Mouse (Mus musculus) right cerebral cortex, postnatal 10 days (tissue): ENCODE data around the gene Ndufaf2.

Source experiments
- DNase-seq, 2 experiments: peaks; one replicate each; pipeline ENCODE4 v3.0.0; 2021; ENCODE audit warnings: low spot score in 2 of 2

Ndufaf2 gene

DNA sequence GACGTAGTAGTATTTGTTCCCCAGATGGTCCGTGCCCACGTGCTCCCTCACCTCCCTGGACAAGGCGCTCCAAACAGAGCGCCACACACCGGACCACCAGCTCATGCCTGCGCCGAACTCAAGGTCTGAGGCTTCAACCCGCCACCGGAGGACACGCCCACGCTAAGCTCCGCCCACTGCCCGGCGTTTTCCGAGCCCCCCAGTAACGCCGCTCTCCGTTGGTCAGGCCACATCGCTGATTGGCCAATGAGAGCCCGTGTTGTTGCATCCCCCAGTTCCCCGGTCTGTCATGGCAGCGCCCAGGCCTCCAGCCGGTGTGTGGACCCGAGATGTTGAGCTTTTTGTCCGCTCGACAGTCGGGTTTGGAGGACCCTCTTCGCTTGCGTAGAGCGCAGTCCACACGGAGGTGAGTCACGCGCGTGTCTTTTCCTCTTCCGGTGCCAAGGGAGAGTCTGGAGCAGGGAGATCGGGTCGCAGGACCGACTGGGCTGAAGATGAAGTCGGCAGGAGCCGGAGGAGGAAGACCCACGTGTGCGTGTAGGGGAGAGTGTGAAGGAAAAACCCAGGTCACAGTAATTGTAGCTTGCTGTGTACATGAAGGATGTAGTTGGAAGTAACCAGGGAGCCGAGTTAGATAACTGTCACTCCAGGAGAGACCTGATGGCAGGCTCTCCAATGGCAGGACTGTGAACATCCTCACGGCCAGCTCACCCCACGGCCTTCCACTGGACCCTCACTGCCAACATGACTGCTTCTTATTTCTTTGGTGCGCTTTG lies at the start of gene Ndufaf2, which contains the start of gene Ercc8:
Ndufaf2 (minus strand) TSS at position 159 of the 776 bp plus-strand sequence.
Ercc8 (plus strand) TSS at position 267 of the 776 bp plus-strand sequence.
- DNase-seq: peak; percentile 95 to 97

DNA sequence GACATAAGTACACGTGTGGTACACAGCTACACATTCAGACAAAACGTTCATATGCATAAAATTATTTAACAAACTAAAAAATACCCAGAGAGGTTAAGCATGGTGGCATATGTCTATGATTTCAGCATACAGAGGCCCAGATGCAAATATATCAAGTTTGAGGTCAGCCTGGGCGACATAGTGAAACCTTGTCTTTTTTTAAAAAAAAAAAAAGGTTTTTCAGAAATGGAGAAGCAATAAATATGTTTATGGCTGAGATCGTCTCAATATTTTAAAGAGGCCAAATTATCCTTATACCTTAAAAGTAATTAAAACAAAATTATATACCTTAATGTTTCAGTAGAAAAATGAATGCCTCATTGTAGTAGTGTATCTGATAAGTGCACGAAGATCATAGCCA lies 49.7 kb upstream of the Ndufaf2 start:
- no peak for DNase-seq

DNA sequence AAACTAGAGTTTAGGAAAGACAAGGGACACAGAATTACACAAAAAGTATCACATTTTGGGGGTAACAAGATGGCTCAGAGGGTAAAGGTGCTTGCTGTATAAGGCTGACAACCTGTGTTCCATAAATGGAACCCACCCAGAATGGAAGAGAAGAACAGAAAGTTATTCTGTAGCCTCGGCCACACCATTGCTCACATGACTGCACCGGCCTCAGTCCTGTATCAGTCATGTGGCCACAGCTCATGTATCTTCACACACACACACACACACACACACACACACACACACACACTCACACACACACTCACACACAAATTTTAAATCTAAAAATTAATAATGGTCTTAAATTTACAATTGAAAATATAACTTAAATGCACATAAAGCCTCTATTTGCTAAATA lies 49.0 kb upstream of the Ndufaf2 start:
- no peak for DNase-seq

DNA sequence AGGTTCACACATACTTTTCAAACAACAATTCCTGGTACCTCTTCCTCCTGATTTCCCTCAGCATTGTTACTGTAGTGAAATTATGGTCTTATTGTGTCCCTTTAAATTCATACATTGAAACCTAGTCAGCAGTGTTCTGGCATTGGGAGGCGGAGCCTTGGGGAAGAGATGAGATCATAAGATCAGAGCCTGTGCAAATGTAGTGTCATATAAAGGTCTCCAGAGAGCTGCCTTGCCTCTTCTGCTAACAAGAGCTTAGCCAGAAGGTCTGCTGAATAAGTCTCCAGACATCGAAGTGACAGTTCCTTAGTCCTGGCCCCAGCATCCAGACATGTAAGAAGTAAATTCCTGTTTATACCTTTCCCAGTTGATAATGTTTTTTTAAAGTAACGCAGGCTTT lies 46.4 kb upstream of the Ndufaf2 start:
- no peak for DNase-seq

DNA sequence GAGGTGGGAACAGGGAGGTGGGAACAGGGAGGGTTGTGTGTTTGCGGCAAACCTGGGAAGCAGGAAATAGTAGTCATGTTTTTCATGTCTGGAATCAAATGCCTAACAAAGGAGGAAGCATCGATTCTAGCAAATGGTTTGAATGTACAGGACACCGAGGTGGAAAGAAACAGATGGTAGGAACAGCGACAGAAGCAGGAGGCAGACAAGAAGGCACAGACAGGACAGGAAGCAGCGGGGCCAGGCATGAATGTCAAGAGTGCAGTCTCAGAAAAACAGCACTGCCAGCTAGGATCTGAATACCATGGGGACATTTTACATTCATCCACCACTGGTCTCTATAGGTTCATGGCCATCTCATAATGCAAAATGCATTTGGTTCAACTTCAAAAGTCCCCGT lies 37.1 kb upstream of the Ndufaf2 start:
- no peak for DNase-seq

DNA sequence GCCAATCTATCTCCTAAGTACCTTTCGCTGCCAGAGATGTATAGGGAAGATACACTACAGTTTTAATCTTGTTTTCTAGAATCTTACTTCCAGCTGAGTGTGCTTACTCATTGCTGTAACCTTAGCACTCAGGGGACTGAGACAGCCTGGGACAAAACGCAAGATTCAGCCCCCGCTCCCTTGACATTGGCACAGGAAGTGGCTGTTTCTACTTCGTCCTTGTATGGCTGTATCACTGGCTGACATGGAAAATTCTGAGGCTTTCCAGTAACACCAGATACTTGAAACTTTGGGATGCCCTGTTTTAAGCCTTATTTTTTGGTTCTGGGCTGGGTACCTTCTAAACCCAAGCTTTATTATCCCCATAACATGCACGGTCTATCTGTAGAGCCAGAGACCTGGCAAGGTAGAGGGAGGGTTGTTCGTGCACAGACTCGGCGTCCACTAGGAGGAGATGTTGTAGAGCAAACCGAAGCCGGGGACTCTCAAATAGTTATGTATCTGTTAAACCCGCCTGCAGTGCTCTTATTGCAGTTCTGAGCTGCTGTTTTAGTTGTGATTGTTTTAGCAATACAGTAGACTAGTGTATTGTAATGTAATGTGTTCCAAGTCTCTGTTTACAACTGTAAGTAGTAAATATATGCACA lies 32.8 kb upstream of the Ndufaf2 start:
- peak; percentile 60 to 76 for DNase-seq

DNA sequence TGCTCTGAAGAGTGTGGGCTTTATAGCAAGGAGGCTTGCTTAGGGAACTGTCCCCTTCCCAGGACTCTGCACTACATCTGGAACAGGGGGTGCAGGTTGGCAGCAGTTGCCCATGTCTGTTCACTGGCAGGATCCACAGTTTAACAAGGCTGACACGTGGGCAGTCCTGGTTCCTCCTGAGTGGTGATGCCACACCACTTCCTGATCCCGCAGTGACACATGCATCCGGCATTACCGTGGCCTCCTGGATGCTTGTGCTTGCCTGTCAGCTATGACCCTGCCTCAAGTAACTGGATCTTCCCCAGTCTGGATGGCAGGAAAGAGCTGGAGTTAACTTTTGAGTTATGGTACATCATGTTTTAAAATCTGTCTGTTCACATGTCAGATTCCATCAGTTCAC lies 29.6 kb upstream of the Ndufaf2 start:
- no peak for DNase-seq

DNA sequence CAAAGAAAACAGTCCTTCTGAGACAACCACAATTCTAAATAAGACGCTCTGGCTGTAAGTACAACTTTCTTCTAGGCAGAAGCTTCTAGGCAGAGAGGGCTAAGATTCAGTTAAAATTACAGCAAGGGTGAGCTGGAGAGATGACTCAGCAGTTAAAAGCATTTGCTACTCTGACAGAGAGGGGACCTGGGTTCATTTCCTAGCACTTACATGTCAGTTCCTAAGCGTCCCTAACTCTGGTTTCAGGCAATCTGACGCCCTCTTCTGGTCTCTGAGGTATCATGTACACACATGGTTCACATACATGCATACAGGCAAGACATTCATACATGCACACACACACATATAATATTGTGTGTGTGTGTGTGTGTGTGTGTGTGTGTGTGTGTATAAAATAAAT lies 27.1 kb upstream of the Ndufaf2 start:
- no peak for DNase-seq

DNA sequence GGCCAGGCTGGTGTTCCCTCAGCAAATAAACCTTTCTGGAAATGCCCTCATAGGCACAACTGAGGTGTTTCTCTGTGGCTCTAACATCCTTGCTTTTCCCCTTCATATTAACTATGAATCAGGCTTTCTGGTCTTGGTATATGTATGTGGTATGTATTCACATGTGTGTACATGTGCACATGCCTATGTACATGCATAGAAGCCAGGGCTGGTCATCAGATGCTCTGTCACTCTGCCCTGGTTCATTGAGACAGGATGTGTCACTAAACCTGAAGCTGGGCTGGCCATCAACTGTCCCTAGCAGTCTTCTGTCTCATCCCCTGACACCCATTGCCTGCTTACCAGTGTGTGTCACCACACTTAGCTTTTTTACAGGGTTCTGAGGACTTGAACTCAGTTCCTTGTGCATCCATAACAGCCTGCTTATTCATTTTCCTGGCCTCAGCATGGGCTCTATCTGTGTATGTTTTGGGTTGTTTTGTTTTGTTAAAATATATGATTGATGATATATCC lies 26.4 kb upstream of the Ndufaf2 start:
- DNase-seq: no peak

DNA sequence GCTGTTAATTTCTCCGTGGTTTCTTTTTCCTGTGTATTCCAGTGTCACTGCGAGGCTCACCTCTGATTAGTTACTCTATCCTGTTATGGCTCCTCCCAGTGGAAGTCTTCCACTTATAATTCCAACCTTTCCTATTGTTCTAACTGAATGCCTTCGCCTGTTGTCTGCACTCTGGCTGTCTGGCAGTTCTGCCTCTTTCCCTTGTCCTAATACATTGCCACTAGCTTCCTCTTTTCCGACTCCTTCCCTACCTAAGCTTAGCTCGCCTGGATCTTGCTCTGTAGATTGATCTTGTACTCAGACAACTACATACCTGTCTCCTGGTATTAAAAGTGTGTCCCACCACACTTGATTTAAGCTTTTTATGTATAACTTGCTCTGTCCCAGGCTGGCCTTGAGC lies 22.4 kb upstream of the Ndufaf2 start:
- no peak for DNase-seq

DNA sequence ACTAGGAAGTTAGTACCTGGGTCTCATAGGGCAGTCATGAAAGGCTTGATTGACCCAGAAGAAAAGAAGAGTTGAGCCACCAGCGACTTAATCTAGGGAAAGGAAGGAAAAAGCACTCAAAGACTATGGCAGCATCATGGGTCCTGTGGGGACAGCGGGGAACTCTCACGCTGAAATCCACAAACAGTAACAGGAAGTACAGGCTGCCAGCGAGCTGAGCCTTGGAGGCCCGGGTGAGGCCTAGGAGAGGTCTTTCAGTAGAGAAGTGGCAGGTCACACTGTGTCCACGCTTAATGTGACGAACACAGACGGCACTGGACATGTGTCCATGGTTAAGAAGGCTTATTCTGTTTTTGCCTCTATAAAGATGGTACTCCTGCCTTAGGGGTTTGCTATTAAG lies 21.2 kb upstream of the Ndufaf2 start:
- DNase-seq: no peak

DNA sequence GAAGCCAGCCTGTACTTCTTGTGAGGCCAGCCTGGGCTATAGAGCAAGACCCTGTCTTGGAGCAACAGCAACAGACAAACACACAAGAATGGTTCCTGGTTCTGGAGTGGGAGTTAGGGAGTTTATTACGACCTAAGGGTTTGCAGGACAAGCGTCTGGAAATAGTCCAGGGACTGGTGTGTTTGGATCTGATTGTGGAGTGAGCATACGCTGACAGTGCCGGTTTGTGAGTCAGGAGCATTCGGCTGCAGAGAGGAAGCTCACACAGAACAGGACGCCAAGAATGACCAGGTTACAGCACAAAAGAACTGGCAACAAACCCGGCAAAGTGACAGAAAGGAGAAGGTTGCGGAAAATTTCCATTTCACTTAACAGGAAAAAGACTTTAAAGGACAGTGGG lies 12.1 kb upstream of the Ndufaf2 start:
- DNase-seq: no peak

DNA sequence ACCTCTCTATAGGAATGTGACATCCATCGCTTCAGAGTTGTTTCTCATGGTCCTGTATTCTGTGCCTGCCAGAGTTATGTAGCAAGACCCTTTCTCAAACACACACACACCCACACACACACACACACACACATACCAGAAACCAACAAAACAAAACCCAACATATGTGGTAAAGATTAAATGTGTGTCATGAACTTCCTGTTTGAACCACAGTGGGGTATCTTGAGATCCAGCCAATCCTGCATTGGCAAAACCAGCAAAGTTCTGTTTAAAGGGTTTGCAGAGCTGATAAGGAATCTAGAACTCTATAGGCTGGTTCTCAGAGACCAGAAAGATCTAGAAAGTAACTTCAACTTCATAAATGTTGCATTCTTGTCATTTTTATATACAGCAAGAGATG lies 11.6 kb upstream of the Ndufaf2 start:
- DNase-seq: no peak

DNA sequence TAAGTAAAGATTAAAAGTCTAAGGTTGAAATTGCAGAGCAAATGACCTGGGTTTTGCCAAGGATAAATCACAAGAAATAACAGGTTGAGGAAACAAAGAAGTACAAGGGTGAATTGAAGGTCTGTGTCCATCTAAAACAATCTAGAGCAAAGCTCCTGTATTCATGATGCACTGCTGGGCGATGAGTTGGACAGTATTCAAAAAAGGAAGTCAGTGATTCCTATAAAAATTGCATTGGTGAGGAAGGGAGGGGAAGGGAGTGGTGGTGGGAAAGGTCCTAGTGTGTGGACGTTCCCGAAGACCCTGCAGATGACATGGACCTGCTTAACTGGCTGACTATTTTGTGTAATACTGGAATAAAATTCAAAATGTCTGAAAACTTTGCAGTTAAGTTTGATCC lies 6.2 kb upstream of the Ndufaf2 start:
- no peak for DNase-seq

DNA sequence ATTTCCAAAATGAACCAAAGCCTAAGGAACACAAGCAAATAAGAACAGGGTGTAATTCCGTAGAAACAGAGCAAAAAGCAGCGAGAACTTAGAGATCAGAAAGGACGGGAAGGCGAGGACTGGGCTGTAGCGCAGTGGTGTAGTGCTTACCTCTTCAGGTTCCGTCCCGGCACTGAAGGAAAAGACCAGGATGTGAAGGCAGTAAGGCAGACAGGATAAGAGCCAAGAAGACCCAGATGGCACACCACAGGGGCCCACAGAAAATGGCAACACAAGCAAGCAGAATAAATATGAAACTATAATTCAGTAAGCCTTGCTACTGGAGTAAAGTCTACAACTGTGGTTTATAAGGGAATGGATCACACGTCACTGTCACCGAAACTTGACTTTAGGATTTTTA lies 5.5 kb upstream of the Ndufaf2 start:
- no peak for DNase-seq

DNA sequence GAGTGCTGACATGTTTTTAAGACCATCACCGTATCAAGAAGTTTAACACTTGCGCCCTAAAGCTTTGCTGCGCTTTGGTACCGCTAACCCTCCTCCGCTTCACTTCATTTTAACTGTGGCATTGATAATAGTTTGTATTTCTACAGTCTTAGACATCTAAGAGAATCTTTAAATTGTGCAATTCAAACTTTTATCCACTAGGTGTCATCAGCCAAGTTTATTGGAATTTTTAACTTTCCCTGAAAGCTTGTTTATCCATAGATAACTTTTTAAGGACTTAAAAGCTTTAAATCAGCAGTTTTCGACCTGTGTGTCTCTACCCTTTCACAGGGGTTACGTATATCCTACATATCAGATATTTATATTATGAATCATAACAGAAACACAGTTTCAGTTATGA lies 1.5 kb upstream of the Ndufaf2 start:
- no peak for DNase-seq

DNA sequence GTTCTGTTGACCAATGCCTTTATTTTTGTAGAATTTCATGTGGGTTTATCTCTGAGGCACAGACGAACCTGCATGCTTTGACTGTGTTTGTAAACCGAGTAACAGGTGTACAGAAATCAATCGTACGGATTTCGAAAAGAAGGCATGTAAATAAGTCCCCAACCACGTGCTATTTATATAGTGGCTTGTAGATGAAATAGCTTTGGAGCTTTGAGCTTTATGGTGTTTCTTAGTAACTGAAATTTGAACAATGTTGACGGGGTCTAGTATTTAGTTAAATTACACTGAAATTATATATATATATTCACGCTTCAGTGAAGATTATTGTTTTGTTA lies 785 bp upstream of the Ndufaf2 start:
- no peak for DNase-seq

DNA sequence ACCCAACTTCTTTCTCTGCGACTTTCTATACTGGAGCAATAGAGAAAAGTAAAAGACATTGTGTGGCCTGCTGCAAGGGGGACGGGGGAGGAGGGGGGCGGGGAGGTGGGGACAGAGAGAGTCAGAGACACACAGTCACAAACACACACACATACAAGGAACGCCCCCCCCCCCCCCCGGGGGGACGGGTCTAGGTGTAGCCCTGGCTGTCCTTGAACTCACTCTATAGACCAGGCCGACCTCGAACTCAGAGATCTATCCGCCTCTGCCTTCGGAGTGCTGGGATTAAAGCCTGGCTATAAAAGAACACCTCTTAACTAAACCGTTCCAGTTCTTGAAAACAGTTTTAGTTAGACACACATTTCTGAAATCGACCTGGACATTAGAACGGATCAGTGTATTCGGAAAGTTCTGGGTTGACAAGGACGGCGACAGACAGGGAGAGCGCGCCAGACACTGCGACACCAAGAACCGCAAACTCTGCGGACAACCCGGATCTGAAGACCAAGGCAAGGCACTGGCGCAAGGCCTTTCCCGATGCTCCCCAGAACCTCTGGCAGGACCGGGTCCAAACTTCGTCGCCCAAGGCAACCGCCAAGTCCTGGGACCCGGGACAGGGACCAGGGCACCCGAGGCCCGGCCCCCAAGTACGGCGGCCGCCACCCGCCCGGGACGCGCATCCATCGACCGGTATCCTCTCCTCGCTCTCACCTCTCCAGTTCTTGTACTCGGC lies 525 bp downstream of the Ndufaf2 start:
- DNase-seq: peak in 1 of 2 experiments; percentile 43

DNA sequence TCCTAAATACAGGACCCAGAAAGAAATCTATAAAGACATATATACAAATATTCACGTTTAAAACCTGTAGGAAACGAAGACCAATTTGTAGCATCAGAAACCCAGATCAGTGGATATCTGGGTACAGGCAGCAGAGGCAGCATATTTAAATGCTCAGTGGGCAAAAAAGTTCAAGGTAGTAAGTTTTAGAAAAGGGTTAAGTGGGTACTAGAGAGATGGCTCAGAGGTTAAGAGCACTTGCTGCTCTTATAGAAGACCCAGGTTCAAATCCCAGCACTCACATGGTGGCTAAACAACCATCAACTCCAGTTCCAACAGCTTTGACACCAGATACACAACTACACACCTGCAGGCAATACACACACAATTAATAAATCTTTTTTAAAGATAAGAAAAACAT lies 1.3 kb downstream of the Ndufaf2 start:
- DNase-seq: no peak

DNA sequence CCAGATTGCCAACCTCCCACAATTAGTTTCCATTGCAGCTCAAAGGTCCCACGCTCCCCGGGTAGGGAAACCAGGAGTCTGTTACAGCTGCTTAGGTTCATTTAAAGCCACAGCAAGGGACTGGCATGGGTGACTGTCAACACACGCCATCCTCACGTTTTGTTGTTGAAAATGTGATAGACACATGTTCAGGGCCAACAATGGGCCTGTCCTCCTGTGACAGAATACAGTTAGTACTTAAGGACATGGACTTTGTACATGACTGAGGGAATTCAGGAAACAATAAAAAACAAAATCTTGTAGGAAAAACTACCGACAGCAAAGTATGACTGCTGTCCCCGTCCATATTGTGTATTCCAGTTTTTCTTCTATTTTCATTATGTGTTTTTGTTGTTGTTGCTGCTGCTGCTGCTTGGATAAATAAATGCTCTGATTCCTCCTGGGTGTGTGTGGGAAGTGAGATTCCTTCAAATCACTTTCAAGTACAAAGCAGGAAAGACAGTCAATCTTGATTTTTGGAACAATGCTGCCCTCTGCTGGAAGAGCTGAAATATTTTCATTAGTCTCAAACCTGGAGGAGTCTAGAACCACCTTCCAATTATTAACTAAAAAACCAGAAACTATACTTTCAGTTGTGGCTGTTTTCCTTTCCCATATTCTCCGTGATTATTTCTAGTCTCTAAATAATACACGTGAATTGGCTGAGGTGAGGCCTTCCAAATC lies 5.6 kb downstream of the Ndufaf2 start:
- DNase-seq: peak; percentile 56 to 80

DNA sequence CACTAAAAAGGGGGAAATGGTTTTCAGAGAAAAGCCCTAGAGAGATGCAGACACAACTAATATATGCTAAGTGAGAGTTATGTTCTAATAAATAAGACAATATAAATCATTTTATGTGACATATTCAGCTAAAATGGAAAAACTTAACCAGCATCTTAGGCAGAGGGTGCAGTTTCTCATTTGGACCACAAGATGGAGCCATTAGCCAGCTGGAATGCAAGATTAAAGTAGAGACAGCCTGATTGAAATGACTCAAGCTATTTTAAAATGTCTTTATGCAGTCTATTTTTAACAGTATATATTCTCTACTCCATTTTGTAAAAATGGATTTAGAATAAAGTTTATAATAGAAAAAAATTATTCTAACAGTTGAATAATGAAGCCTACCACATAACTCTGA lies 6.6 kb downstream of the Ndufaf2 start:
- DNase-seq: peak; percentile 43 to 49

DNA sequence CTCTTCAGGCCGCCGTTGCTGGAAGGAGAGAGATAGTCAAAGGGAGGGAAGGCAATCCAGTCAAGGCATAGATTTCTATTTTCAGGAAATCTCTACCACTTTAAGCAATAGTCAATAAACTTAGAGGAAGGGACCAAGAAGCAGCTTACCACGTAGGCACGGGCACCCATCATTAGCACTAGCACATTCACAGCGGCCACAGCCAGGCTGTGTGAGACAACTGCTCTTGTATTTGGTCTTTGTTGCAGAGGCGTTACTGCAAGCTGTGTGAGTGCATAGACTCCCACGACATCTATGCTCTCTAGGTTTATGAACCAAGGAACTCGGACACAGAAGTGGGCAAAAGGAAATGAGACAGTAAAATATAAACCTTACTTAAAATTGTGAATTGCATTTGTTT lies 14.3 kb downstream of the Ndufaf2 start:
- DNase-seq: no peak
